Mouse (Mus musculus): ENCODE results near the gene Olfr613. TPM values are rescaled to one million over a fixed set of nuclear protein-coding genes. Genes with fewer than 3 reads are reported as not detected.
"Not testable (repeated sequence)": the region's sequence is repeated elsewhere in the genome, so short reads cannot be mapped to it uniquely, and the experiment has no call there.

Gene Olfr613
- total RNA-seq (2017) = not detected in 2 replicates

DNA sequence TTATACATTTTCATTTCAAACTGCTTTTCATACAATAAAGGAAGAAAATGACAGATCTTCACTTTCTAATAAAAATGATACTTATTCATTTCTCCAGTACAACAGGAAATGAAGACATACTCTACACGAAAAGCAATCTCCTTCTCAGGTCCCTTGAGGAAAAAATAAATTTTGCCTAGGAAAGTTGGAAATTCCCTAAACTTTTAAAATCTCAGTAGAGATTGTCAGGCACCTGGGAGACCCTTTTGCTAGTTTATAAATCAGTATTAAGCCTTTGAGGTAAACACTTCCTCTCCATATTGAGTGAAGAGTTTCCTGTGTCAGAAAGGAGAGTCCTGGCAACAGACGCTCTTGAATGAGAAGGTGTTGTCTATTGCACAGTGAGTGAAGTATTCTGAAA is at the start of gene Olfr613:
Gene Olfr613, plus strand, starts transcription at position 301 of the 400 bp plus-strand sequence.
- ATAC-seq (ENCODE audit: extremely low read depth, insufficient number of reproducible peaks, low FRiP score, poor library complexity, severe bottlenecking) = no peak

DNA sequence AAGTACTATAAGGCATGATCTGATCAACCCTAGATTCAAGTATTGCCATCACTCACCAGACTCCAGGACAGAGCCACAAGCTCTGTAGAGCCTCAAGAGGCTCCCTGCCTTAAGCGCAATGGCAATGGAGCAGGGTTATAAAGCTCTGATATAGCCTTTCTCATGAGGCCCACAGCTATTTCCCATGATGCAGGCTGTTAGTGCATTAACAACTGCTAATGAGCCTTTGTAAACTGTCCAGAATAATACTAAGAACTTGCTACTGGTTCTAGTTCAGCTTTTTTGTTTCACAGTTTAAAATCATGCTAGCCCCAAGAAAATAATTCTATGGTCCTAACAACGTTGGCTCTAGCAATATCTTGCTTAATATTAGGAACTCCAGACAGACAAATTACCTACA is 35.9 kb upstream of the Olfr613 start, which contains the start of gene Olfr610:
Gene Olfr610, minus strand, starts transcription at position 101 of the 400 bp plus-strand sequence.
- ATAC-seq (ENCODE audit: extremely low read depth, insufficient number of reproducible peaks, low FRiP score, poor library complexity, severe bottlenecking) = no peak

DNA sequence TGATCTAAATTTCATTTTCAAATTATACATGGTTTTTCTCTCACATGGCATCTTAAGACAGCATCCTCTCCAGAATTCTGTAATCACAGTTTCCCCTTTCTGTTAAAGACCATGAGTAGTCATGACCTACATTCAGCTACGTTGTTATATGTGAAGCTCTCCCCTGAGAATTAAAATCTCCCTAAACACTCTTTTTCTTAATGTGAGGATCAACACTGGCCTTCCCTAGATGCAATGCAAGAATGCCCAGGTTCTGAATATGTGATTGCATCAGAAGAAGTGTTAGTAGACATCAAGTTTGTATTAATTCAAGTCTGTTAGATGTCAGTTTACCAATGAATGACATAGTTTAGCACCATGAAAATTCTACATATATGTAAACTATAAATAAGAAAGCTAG is 27.1 kb upstream of the Olfr613 start, which contains the start of gene Olfr611:
Gene Olfr611, minus strand, starts transcription at position 101 of the 400 bp plus-strand sequence.
- ATAC-seq (ENCODE audit: extremely low read depth, insufficient number of reproducible peaks, low FRiP score, poor library complexity, severe bottlenecking) = not testable (repeated sequence)

GRCm38 (mm10) chr7:103542617-103543016 is 5.3 kb upstream of the Olfr613 start, which contains the start of gene Olfr612:
Olfr612 (minus strand) TSS chr7:103542717.
- ATAC-seq (ENCODE audit: extremely low read depth, insufficient number of reproducible peaks, low FRiP score, poor library complexity, severe bottlenecking) = not testable (repeated sequence)

DNA sequence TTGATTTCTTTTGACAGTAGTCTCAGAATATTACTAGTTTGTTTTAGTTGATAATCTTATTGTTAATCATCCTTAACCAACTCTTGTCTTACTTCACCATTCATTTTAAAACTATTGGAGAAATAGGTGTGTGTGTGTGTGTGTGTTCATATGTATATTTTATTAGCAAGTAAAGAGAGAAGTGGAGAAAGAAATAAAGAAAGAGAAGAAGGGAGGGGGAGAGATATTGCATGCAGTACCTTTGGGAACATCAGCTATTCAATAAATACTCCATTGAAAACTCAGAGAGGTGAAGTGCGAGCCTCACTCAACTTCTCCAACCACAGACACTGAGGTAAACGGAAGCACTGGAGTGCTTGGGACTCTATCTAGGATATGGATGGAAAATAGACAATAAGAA is 7.9 kb downstream of the Olfr613 start, which contains the start of gene Olfr615:
Gene Olfr615, plus strand, starts transcription at position 301 of the 400 bp plus-strand sequence.
- no peak for ATAC-seq (ENCODE audit: extremely low read depth, insufficient number of reproducible peaks, low FRiP score, poor library complexity, severe bottlenecking)

GRCm38 (mm10) chr7:103569043-103569442 is 21.2 kb downstream of the Olfr613 start, which contains the start of gene Olfr616:
Olfr616 (minus strand) TSS chr7:103569143.
- no peak for ATAC-seq (ENCODE audit: extremely low read depth, insufficient number of reproducible peaks, low FRiP score, poor library complexity, severe bottlenecking)

GRCm38 (mm10) chr7:103572761-103573160 is 24.9 kb downstream of the Olfr613 start, which contains the start of gene Olfr617:
Olfr617 (plus strand) TSS chr7:103573061.
- ATAC-seq (ENCODE audit: extremely low read depth, insufficient number of reproducible peaks, low FRiP score, poor library complexity, severe bottlenecking) = no peak

- ATAC-seq (ENCODE audit: extremely low read depth, insufficient number of reproducible peaks, low FRiP score, poor library complexity, severe bottlenecking) = no peak
Measured at GRCm38 (mm10) chr7:103589803-103590202, 41.9 kb downstream of the Olfr613 start, which contains the start of gene Olfr618. Olfr618 (plus strand) TSS chr7:103590103.

GRCm38 (mm10) chr7:103600275-103600674 is 52.4 kb downstream of the Olfr613 start, which contains the start of gene Olfr619:
Olfr619 (plus strand) TSS chr7:103600575.
- no peak for ATAC-seq (ENCODE audit: extremely low read depth, insufficient number of reproducible peaks, low FRiP score, poor library complexity, severe bottlenecking)

Other genes starting within 250 kb of the Olfr613 start
- gene Olfr596, start 242.4 kb upstream of the Olfr613 start, total RNA-seq (2017) = not detected in 2 replicates
- not detected in 2 replicates for gene Olfr597, start 231.8 kb upstream of the Olfr613 start, total RNA-seq (2017)
- not detected in 2 replicates for gene Olfr598, start 224.5 kb upstream of the Olfr613 start, total RNA-seq (2017)
- not detected in 2 replicates for gene Olfr599, start 212.2 kb upstream of the Olfr613 start, total RNA-seq (2017)
- 0.23 TPM in 1 of 2 replicates, not detected in the other for gene Olfr600, start 198.4 kb upstream of the Olfr613 start, total RNA-seq (2017)
- not detected in 2 replicates for gene Olfr601, start 185.4 kb upstream of the Olfr613 start, total RNA-seq (2017)
- gene Olfr603, start 161.9 kb upstream of the Olfr613 start, total RNA-seq (2017) = not detected in 2 replicates
- gene Usp17lc, start 133.0 kb upstream of the Olfr613 start, total RNA-seq (2017) = not detected in 2 replicates
- gene Olfr605, start 102.6 kb upstream of the Olfr613 start, total RNA-seq (2017) = not detected in 2 replicates
- not detected in 2 replicates for gene Olfr606, start 99.0 kb upstream of the Olfr613 start, total RNA-seq (2017)
- gene Olfr607, start 83.9 kb upstream of the Olfr613 start, total RNA-seq (2017) = not detected in 2 replicates
- not detected in 2 replicates for gene Olfr608, start 78.2 kb upstream of the Olfr613 start, total RNA-seq (2017)
- gene Olfr609, start 50.0 kb upstream of the Olfr613 start, total RNA-seq (2017) = 0.12 TPM in 1 of 2 replicates, not detected in the other
- gene Olfr610, start 36.0 kb upstream of the Olfr613 start, total RNA-seq (2017) = not detected in 2 replicates
- not detected in 2 replicates for gene Olfr611, start 27.2 kb upstream of the Olfr613 start, total RNA-seq (2017)
- not detected in 2 replicates for gene Olfr612, start 5.4 kb upstream of the Olfr613 start, total RNA-seq (2017)
- gene Olfr615, start 8.0 kb downstream of the Olfr613 start, total RNA-seq (2017) = not detected in 2 replicates
- not detected in 2 replicates for gene Olfr616, start 21.1 kb downstream of the Olfr613 start, total RNA-seq (2017)
- gene Olfr617, start 25.0 kb downstream of the Olfr613 start, total RNA-seq (2017) = not detected in 2 replicates
- gene Olfr618, start 42.0 kb downstream of the Olfr613 start, total RNA-seq (2017) = not detected in 2 replicates
- not detected in 2 replicates for gene Olfr619, start 52.5 kb downstream of the Olfr613 start, total RNA-seq (2017)
- 0.25 TPM in 1 of 2 replicates, not detected in the other for gene Olfr620, start 64.5 kb downstream of the Olfr613 start, total RNA-seq (2017)
- not detected in 2 replicates for gene Olfr622, start 94.6 kb downstream of the Olfr613 start, total RNA-seq (2017)
- not detected in 2 replicates for gene Olfr623, start 115.6 kb downstream of the Olfr613 start, total RNA-seq (2017)
- 0.12 TPM in 1 of 2 replicates, not detected in the other for gene Olfr624, start 123.1 kb downstream of the Olfr613 start, total RNA-seq (2017)
- gene Olfr625-ps1, start 134.6 kb downstream of the Olfr613 start, total RNA-seq (2017) = not detected in 2 replicates
- 0.12 TPM in 1 of 2 replicates, not detected in the other for gene Olfr243, start 166.6 kb downstream of the Olfr613 start, total RNA-seq (2017)
- gene Olfr628, start 182.3 kb downstream of the Olfr613 start, total RNA-seq (2017) = not detected in 2 replicates
- gene Olfr629, start 196.9 kb downstream of the Olfr613 start, total RNA-seq (2017) = not detected in 2 replicates
- not detected in 2 replicates for gene Olfr630, start 209.3 kb downstream of the Olfr613 start, total RNA-seq (2017)
- 0.23 TPM in 1 of 2 replicates, not detected in the other for gene Olfr69, start 223.5 kb downstream of the Olfr613 start, total RNA-seq (2017)
- gene Olfr68, start 231.6 kb downstream of the Olfr613 start, total RNA-seq (2017) = not detected in 2 replicates
- gene Olfr67, start 243.7 kb downstream of the Olfr613 start, total RNA-seq (2017) = not detected in 2 replicates

All from neutrophil, adult 5-6 weeks (primary cell).